Mouse (Mus musculus) spleen, postnatal 10 days (tissue): ENCODE measurements around the gene Bicra.

Experiments used
- DNase-seq, 2 experiments: peaks; one replicate each; pipeline ENCODE4 v3.0.0; 2021 to 2022; ENCODE audit warnings: low spot score in 2 of 2

Bicra gene

GRCm38 (mm10) chr7:16014521-16015175 lies 33.1 kb downstream of the Bicra start:
- no peak for DNase-seq

- no peak for DNase-seq
Observed at GRCm38 (mm10) chr7:16013722-16014275, 33.9 kb downstream of the Bicra start.

- DNase-seq: peak; percentile 36 to 69
Observed at GRCm38 (mm10) chr7:16012576-16013263, 35.0 kb downstream of the Bicra start.

- DNase-seq: no peak
Observed at GRCm38 (mm10) chr7:16011418-16012085, 36.2 kb downstream of the Bicra start.

DNA sequence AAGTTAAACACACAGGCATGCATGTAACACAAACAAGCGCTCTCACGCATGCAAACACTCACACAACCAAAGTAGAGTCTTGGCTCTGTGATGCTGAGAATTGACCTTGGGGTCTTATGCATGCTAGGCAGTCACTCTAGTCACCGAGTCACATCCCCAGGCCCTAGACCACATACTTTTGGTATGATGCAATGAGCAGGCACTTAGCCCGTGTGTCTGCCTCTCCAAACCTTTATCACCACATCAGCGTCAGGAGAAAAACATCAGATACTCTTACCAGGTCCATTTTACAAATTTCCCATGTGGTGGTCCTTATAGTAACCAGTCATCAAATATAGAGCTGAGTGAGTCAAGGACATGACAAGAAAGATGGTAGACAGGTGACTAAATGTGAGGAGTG lies 37.1 kb downstream of the Bicra start:
- no peak for DNase-seq

DNA sequence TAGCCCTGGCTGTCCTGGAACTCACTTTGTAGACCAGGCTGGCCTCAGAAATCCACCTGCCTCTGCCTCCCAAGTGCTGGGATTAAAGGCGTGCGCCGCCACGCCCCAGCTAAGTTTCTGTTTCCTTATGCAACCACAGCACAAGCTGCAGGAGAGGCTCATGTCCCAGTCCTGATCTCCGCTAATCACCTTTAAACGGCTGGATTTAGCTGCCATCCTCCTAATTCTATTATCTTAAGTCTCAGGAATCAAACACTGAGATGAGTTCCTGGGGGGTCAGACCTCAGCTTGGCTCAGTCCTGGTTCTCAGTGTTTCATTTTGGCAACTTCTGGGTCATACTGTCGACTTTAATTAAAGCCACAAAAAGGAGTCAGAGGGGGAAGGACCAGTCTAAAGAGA lies 38.1 kb downstream of the Bicra start:
- DNase-seq: no peak

GRCm38 (mm10) chr7:16005020-16005419 lies 42.7 kb downstream of the Bicra start:
- no peak for DNase-seq

- no peak for DNase-seq
Observed at GRCm38 (mm10) chr7:16004177-16004856, 43.4 kb downstream of the Bicra start.

GRCm38 (mm10) chr7:16003032-16003431 lies 44.7 kb downstream of the Bicra start:
- no peak for DNase-seq

GRCm38 (mm10) chr7:16002171-16002570 lies 45.5 kb downstream of the Bicra start:
- no peak for DNase-seq

GRCm38 (mm10) chr7:16001691-16002090 lies 46.0 kb downstream of the Bicra start:
- DNase-seq: no peak

GRCm38 (mm10) chr7:15993789-15994188 lies 53.9 kb downstream of the Bicra start:
- no peak for DNase-seq

DNA sequence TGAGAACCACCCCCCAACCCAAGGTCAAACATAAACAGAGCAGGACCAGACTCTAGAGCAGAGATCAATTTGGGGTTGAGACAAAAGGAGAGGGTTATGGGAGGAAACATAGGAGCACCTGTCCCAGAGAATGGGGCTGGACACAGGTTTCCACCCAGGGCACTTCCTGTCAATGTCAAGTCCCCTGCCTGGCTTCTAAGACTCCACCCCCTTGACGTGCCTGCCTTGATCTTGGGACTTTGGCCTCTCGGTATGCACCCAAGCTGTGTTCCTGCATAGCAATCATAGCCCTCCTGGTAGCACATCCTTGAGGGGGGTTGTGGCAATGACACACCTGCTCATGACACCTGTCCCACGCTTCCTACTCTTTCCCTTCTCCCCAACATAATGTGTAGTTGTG lies 54.6 kb downstream of the Bicra start:
- no peak for DNase-seq

DNA sequence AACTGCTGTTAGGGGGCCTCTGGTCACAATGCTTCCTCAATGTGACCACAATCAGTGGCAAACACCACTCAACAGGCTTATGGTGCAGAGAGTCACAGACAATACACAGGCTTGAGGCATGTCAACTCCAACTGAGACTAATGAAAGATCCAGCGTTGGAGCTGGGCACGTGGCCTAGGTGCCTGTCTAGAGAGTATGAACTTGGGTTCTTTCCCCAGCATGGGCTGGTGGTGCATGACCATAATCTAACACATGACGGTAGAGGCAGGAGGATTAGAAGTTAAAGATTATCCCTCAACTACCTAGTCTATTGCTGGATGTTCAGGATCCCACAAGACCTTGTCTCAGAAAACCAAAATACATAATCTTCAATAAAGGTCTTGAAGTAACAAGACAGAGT lies 56.0 kb downstream of the Bicra start:
- DNase-seq: no peak

GRCm38 (mm10) chr7:15987661-15988356 lies 59.9 kb downstream of the Bicra start:
- DNase-seq: no peak

DNA sequence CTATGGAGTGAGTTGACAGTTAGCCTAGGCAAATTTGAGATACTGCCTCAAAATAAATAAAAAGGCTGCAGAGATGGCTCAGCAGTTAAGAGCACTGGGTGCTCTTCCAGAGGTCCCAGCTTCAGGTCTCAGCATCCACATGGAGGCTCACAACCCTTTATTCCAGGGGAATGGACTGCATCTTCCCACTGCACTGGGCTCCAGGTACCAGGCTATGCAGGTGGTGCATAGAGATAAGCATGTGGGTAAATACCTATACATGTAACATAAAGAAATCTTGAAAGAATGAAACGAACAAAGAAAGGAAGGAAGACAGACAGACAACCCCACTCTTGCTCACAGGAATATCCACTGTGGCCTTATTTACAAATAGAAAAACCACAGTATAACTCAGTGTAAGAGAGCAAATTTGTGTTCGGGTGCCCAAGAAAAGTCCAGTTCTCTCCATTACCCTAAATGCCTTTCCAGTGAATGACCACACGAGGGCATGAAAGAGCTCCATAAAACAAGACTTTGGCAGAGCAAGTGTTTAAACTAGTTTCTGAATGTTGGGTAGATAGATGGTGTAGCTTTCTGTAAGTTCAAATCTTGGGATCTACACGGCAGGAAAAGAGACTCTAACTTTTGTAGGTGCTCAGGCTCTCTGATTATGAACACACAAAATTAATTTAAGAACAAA lies 64.9 kb downstream of the Bicra start:
- DNase-seq: peak in 1 of 2 experiments; percentile 40

- DNase-seq: no peak
Observed at GRCm38 (mm10) chr7:15981538-15981937, 66.2 kb downstream of the Bicra start.

GRCm38 (mm10) chr7:15980246-15980645 lies 67.5 kb downstream of the Bicra start:
- DNase-seq: no peak

- DNase-seq: peak in 1 of 2 experiments; percentile 65
Observed at GRCm38 (mm10) chr7:15975904-15976303, 71.8 kb downstream of the Bicra start.

- no peak for DNase-seq
Observed at GRCm38 (mm10) chr7:15975451-15975850, 72.3 kb downstream of the Bicra start.

DNA sequence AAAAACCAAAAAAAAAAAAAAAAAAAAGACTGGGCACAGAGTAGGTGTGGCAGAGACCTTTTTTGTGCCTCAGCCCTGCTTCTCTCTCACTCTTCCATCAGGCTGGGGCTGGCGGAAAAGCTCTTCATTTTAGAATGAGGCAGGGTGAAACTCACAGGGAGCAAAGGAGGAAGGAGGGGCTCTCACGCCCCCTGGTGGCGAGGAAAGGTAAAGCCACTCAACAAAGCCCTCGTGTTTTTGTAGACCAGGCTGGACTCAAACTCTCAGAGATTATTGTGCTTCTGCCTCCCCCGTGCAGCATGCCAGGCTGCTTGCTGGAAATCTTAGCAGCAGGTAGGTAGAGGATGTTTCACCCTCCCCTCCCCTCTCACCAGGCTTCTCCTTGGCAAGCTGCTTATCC lies 73.0 kb downstream of the Bicra start:
- DNase-seq: peak; percentile 59 to 80
